Mouse (Mus musculus) heart, adult 18-20 months (tissue): ENCODE data around the gene Vegfa. TPM values are rescaled to one million over a fixed set of nuclear protein-coding genes. Genes with fewer than 3 reads are reported as not detected.
"Not testable (repeated sequence)": the region's sequence is repeated elsewhere in the genome, so short reads cannot be mapped to it uniquely, and the experiment has no call there.

Source experiments
- DNase-seq, 2 experiments: peaks; one replicate each; pipeline ENCODE4 v3.0.0; 2021 to 2022; ENCODE audit warnings: mixed read lengths in 1 of 2
- total RNA-seq, 2 experiments: library from RNA; stranded (reverse); gene quantifications; 2 replicates each; pipeline ENCODE4 v1.2.3; 2021

Vegfa gene
- total RNA-seq, 2 experiments from 2014 or later = 233 to 240 TPM

DNA sequence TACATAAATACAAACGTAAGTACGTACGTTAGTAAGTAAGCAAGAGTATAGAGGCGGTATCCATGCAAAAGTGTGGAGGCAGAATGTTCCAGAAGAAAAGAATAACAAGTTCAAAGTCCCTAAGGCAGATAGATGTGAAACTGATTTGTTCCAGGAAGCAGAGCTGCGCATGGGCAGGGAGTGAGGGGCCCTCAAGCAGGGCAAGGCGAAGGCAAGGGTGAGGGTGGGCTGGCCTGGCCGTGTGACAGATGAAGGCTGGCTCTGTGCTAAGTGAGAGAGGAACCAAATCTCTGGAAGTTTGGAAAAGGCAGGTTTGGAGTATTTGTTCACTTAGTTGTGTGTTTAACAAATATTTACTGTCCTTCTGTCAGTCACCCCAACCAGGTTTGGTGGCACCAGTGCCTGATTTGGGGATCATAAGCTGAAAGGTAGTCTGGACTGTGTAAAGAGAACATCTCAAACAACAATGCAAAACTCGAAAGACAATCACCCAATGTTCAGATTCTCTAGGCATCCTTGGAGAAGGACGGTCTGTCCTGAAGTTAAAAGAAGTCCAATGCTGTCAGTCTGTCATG lies 32.7 kb downstream of the Vegfa start:
- DNase-seq = no peak

GRCm38 (mm10) chr17:45998363-45998762 lies 33.8 kb downstream of the Vegfa start:
- DNase-seq = no peak

DNA sequence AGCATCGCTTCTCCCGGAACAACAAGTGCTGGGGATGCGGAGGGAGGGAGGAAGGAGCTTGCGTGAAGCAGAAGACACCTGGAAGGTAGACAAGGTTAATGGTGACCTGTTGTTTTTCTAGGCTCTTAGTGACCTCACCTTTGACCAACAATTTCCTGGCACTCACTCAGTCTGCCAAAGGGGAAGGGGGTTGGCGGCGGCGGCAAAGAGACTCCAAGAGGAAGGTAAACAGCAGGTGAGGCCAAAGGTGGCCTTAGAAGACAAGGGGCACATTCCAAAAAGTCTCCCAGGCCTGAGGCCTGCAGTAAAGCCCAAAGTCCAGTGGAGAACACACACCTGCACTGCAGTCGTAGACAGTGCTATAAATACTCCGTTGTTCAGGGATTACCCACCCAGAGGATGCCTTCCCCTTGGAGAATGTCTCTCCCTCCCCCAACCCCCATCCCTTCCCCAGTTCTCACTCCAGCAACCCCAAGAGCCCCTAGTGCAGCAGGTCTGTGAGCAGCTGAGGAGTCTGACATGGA lies 35.2 kb downstream of the Vegfa start:
- DNase-seq = no peak

DNA sequence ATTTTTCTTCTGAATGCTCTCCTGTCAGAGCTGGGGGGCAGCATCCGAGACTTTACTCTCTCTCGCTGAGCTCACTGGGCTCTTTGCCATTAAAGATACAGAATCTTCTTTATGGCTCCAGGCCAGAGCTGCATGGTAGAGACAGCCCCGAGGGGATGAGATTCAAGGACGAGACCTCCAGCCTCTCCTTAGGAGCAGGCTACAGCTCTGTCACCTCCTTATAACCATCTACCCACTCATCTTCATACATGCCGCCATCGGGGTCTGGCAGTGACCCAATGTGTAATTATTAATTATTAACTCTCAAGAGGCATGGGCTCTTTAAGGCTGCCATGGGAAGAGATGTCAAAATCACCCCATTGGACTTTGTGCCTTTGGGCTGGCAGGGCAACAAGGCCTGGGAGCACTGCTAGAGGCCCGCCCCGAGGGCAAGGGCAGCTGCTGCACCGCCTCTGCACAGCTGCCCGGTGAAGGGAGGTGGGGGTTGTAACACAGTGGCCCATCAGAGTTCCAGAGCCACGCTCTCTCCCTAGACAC lies 37.8 kb downstream of the Vegfa start:
- DNase-seq = no peak

- no peak for DNase-seq
These were observed 45.3 kb downstream of the Vegfa start for GRCm38 (mm10) chr17:45986915-45987314.

- DNase-seq = no peak
These were observed 45.8 kb downstream of the Vegfa start for GRCm38 (mm10) chr17:45986374-45986773.

- not testable (repeated sequence) for DNase-seq
These were observed 49.0 kb downstream of the Vegfa start for GRCm38 (mm10) chr17:45983185-45983584.

- no peak for DNase-seq
These were observed 50.3 kb downstream of the Vegfa start for GRCm38 (mm10) chr17:45981841-45982240.

GRCm38 (mm10) chr17:45979025-45979805 lies 53.0 kb downstream of the Vegfa start:
- DNase-seq = no peak

- no peak for DNase-seq
These were observed 57.7 kb downstream of the Vegfa start for GRCm38 (mm10) chr17:45974461-45974860.

GRCm38 (mm10) chr17:45973214-45973613 lies 59.0 kb downstream of the Vegfa start:
- DNase-seq = no peak

- DNase-seq = no peak
These were observed 59.8 kb downstream of the Vegfa start for GRCm38 (mm10) chr17:45972405-45972804.

GRCm38 (mm10) chr17:45971800-45972199 lies 60.4 kb downstream of the Vegfa start:
- no peak for DNase-seq

DNA sequence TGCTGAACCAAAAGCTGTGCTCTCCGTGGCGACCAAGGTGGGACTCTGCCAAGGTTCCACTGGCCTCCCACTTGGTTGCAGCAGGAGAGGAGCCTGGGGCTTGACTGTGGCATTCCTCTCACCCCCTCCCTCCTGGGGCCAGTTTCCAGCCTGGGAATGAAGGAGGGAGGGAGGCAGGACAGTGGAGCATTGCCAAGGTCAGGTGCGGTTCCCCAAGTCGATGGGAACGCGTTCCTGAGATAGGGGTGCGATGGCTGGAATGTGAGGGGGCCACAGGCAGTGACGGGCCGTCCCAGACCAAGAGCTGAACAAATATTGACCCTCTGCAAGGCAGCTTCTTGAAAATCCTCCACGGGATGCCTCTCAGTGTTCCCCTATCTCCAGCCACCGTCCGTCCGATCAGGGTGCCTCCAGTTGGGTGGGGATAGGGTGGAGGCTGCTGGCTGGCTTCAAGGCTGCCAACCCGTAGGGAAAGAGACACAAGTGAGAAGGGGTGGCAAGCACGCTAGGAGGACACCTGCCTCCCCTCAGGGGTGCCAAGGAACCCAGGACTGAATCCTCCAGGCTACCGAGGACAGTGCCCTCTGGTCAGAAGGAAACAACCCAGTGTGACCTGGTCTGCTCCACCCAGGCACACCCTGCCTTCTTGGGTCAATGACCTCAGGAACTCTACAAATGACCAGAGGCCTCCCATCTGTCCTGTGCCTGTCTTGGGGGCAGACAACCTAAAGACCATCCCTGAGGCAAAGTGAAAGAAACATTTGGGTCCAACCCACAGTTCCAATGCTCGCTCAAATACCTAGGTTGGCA lies 61.2 kb downstream of the Vegfa start:
- no peak for DNase-seq

DNA sequence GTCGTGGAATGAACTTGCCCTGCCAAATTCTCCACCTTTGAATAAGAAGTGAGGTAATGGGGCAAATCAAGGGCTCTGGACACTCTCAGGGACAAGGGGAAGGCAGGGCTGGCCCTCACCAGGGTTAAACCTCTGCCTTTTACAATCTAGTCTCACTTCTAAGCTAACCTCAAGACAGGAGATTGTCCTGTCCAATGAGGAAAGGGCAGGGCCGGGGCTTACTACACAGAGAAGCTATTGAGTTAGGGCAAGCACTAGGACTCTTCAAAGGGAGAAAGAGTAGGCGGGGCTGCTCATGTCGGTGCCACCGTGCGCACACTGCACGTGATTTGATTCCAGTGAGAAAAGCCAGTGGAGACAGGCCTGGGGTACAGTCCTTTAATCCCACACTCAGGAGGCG lies 62.6 kb downstream of the Vegfa start:
- no peak for DNase-seq

DNA sequence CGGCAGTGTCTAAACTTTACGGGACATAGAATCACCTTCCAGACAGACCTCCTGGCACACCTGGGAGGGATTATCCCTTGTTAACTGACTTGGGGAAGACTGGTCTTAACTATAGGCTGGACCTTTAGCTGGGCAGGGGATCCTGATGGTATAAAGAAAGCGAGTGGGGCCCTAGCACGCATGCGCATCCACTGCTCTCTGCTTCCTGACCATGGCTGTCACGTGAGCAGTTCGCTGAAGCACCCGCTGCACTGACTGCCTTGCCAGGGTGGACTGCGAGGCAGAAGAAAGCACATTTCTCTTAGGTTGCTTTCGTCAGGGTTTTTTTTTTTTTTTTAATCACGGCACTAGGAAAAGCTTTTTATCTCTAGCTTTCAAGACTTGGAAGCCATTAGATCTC lies 63.8 kb downstream of the Vegfa start:
- DNase-seq = no peak

Other genes with a start within 250 kb of the Vegfa start
- gene Mrps18a, start 78.6 kb upstream of the Vegfa start, total RNA-seq = 100 to 1,000 TPM; 143 to 145 TPM
- gene Rsph9, start 111.8 kb upstream of the Vegfa start, total RNA-seq = under 1 TPM; 0.41 to 0.60 TPM
- gene Mad2l1bp, start 121.2 kb upstream of the Vegfa start, total RNA-seq = 10 to 100 TPM; 28.0 to 30.4 TPM
- 10 to 100 TPM; 49.5 to 51.2 TPM for gene Gtpbp2, start 128.7 kb upstream of the Vegfa start, total RNA-seq
- 1 to 10 TPM; 8.0 to 9.5 TPM for gene Polh, start 170.3 kb upstream of the Vegfa start, total RNA-seq
- 10 to 100 TPM; 20.5 to 21.7 TPM for gene Xpo5, start 170.4 kb upstream of the Vegfa start, total RNA-seq
- 10 to 100 TPM; 24.5 to 27.2 TPM for gene Polr1c, start 215.7 kb upstream of the Vegfa start, total RNA-seq
- 10 to 100 TPM; 73.6 to 77.5 TPM for gene Yipf3, start 215.7 kb upstream of the Vegfa start, total RNA-seq
- under 1 TPM; 0.18 to 0.37 TPM for gene Lrrc73, start 221.2 kb upstream of the Vegfa start, total RNA-seq